Mouse (Mus musculus) heart, embryonic 11.5 days (tissue): ENCODE data around the gene Olfr703. TPM values are rescaled to one million over a fixed set of nuclear protein-coding genes. Genes with fewer than 3 reads are reported as not detected.

Experiments
- ATAC-seq: fragments of 200-750 bp; cut with Nextera tagmentation; replicated peaks from 2 replicates; pipeline ENCODE4 v1.8.0; 2017; ENCODE audit warnings: moderate library complexity; ENCODE audit not compliant: insufficient number of reproducible peaks, low FRiP score, low TSS enrichment
- H3K27ac ChIP-seq: fragments of 300-500 bp; sonication (generic); 2 replicates; pipeline ENCODE4 v1.5.1; 2014; ENCODE audit warnings: mild to moderate bottlenecking, low read depth, low read length
- H3K27me3 ChIP-seq: fragments of 300-500 bp; sonication (generic); 2 replicates; pipeline ENCODE4 v1.6.1; 2014; ENCODE audit warnings: mild to moderate bottlenecking, low read length, mixed read lengths; ENCODE audit not compliant: control insufficient read depth, insufficient read depth
- H3K36me3 ChIP-seq: fragments of 300-500 bp; sonication (generic); 2 replicates; pipeline ENCODE4 v1.6.1; 2014; ENCODE audit warnings: mild to moderate bottlenecking, low read length, moderate library complexity, mixed read lengths; ENCODE audit not compliant: control insufficient read depth, insufficient read depth
- H3K4me1 ChIP-seq: fragments of 300-500 bp; sonication (generic); 2 replicates; pipeline ENCODE4 v1.6.1; 2014; ENCODE audit warnings: low read length; ENCODE audit not compliant: control insufficient read depth, insufficient read depth
- H3K4me2 ChIP-seq: fragments of 300-500 bp; sonication (generic); 2 replicates; pipeline ENCODE4 v1.6.1; 2014; ENCODE audit warnings: mild to moderate bottlenecking, moderate library complexity
- H3K4me3 ChIP-seq: fragments of 300-500 bp; sonication (generic); 2 replicates; pipeline ENCODE4 v1.5.1; 2014; ENCODE audit warnings: low read depth, low read length
- H3K9ac ChIP-seq: fragments of 300-500 bp; sonication (generic); 2 replicates; pipeline ENCODE4 v1.6.1; 2014; ENCODE audit warnings: mild to moderate bottlenecking, low read depth, low read length, moderate library complexity
- H3K9me3 ChIP-seq: fragments of 300-500 bp; sonication (generic); replicated peaks from 2 replicates; pipeline ENCODE4 v1.6.1; 2016; ENCODE audit warnings: low read length; ENCODE audit not compliant: control insufficient read depth
- WGBS: fragments of 180-500 bp; shearing (Covaris S2); extraction: QIAGEN DNeasy Blood & Tissue Kit; methylation state at CpG from one replicate; pipeline ENCODE4 v1.1.7; 2014; ENCODE audit not compliant: insufficient replicate concordance; 5-methylcytosine and 5-hydroxymethylcytosine counted together
- polyA plus RNA-seq: library from polyadenylated mRNA; unstranded; fragments of >200 nt; fragmentation: Nextera tagmentation; extraction: Ambion mirVana; gene quantifications from 2 replicates; pipeline ENCODE4 v1.2.1, GENCODE M21; 2014

The Olfr703 gene
- polyA plus RNA-seq = not detected in 2 replicates

GRCm38 (mm10) chr7:106843060-106843459 lies at the start of gene Olfr703:
Gene Olfr703 (plus strand): TSS chr7:106843360.
- H3K27ac ChIP-seq = no peak within 1 kb of the TSS
- no peaks in the 10 kb centered on the region for H3K4me1 ChIP-seq
- no peak within 1 kb of the TSS for H3K4me3 ChIP-seq
- no peak for ATAC-seq
- WGBS = 61% methylated on average over 2 of the region's 2 CpGs
- no peak within 1 kb of the TSS for H3K4me2 ChIP-seq
- H3K9ac ChIP-seq = no peak within 1 kb of the TSS
- no peaks in the 10 kb centered on the region for H3K36me3 ChIP-seq
- H3K9me3 ChIP-seq = no peaks in the 10 kb centered on the region
- H3K27me3 ChIP-seq = no peaks in the 10 kb centered on the region

DNA sequence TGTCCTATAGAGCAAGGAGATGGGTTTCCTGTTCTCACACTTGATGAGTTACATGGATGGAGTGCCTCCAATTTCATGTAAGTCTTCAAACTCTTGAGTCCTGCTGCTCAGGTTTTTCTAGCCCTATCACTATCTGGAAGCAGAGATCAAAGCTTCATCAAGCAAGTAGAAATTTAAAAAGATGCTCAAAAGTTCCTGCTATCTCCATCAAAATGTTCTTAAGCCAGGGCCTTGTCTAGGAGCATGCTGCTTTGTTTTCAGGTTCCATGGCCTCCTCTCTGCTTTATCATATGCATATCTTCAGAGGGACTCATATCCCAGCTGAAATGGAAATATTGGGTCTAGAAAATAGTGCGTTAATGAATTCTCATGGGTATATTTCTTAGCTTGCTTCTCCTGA lies 34.4 kb upstream of the Olfr703 start, which contains the start of gene Olfr700:
Gene Olfr700, minus strand, starts transcription at position 101 of the 400 bp plus-strand sequence.
- no peak within 1 kb of the TSS for H3K9ac ChIP-seq
- no peak within 1 kb of the TSS for H3K27ac ChIP-seq
- 79% methylated on average over 1 of the region's 1 CpGs for WGBS
- ATAC-seq = no peak
- H3K4me2 ChIP-seq = no peak within 1 kb of the TSS
- H3K9me3 ChIP-seq = no peaks in the 10 kb centered on the region
- H3K36me3 ChIP-seq = no peaks in the 10 kb centered on the region
- H3K4me1 ChIP-seq = no peaks in the 10 kb centered on the region
- no peaks in the 10 kb centered on the region for H3K27me3 ChIP-seq
- no peak within 1 kb of the TSS for H3K4me3 ChIP-seq

DNA sequence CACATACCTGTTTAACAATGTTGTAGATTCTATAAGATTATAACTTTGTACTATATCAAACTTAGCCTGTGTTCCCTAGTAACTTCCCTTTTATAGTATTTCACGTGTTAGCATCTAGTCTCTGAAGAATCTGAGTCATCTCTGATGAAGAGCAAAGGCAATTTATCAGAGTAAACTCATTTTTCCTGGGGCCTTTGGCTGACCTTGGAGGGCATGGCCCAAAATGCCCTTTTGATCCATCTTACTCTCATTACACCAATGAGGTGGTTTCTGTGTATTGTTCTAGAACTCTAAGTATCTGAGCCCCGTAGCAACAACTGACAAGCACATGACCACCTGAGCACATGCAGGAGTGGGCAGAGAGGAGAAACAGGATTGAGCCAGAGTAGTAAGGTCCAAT lies 29.3 kb upstream of the Olfr703 start, which contains the start of gene Olfr701:
Gene Olfr701, plus strand, starts transcription at position 301 of the 400 bp plus-strand sequence.
- WGBS = 78% methylated on average over 2 of the region's 2 CpGs
- Histone ChIP-seq H3K9me3 (no peaks in the 10 kb centered on the region), H3K9ac (no peak within 1 kb of the TSS), H3K27ac (no peak within 1 kb of the TSS), H3K27me3 (no peaks in the 10 kb centered on the region), H3K4me1 (no peaks in the 10 kb centered on the region), H3K36me3 (no peaks in the 10 kb centered on the region), H3K4me2 (no peak within 1 kb of the TSS), H3K4me3 (no peak within 1 kb of the TSS)
- no peak for ATAC-seq

GRCm38 (mm10) chr7:106815775-106816174 lies 27.4 kb upstream of the Olfr703 start:
- no peaks in the 10 kb centered on the region for H3K9me3 ChIP-seq
- 47% methylated on average over 2 of the region's 2 CpGs for WGBS
- no peak overlapping the region for H3K9ac ChIP-seq
- H3K4me3 ChIP-seq = no peak overlapping the region
- ATAC-seq = no peak
- no peak overlapping the region for H3K27ac ChIP-seq
- no peaks in the 10 kb centered on the region for H3K4me1 ChIP-seq
- H3K4me2 ChIP-seq = no peak overlapping the region
- H3K27me3 ChIP-seq = no peaks in the 10 kb centered on the region
- H3K36me3 ChIP-seq = no peaks in the 10 kb centered on the region

DNA sequence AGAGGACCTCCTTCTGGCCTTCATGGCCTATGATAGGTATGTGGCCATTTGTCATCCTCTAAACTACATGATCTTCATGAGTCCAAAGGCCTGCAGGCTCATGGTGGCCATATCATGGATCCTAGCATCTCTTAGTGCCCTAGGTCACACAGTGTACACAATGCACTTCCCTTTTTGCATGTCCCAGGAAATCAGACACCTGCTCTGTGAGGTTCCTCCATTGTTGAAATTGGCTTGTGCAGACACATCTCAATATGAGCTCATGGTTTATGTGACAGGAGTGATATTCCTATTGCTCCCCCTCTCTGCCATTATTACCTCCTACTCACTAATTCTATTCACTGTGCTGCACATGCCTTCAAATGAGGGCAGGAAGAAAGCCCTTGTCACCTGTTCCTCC lies 24.7 kb upstream of the Olfr703 start:
- no peak overlapping the region for H3K27ac ChIP-seq

GRCm38 (mm10) chr7:106833793-106834192 lies 9.4 kb upstream of the Olfr703 start, which contains the start of gene Olfr702:
Gene Olfr702 (minus strand): TSS chr7:106833893.
- Histone ChIP-seq H3K9me3 (no peaks in the 10 kb centered on the region), H3K4me2 (no peak within 1 kb of the TSS), H3K36me3 (no peaks in the 10 kb centered on the region), H3K4me3 (no peak within 1 kb of the TSS), H3K4me1 (no peaks in the 10 kb centered on the region), H3K9ac (no peak within 1 kb of the TSS), H3K27me3 (no peaks in the 10 kb centered on the region), H3K27ac (no peak within 1 kb of the TSS)
- no peak for ATAC-seq

More for the DNA sequence above, 24.7 kb upstream of the Olfr703 start:
- H3K4me3 ChIP-seq = no peak overlapping the region
- H3K9me3 ChIP-seq = no peaks in the 10 kb centered on the region
- no peak overlapping the region for H3K9ac ChIP-seq
- H3K4me2 ChIP-seq = no peak overlapping the region
- H3K36me3 ChIP-seq = no peaks in the 10 kb centered on the region
- no peak for ATAC-seq
- H3K4me1 ChIP-seq = no peaks in the 10 kb centered on the region
- H3K27me3 ChIP-seq = no peaks in the 10 kb centered on the region

- H3K4me3 ChIP-seq = no peak within 1 kb of the TSS
- no peaks in the 10 kb centered on the region for H3K27me3 ChIP-seq
- no peak within 1 kb of the TSS for H3K9ac ChIP-seq
- H3K36me3 ChIP-seq = no peaks in the 10 kb centered on the region
- no peaks in the 10 kb centered on the region for H3K9me3 ChIP-seq
- no peaks in the 10 kb centered on the region for H3K4me1 ChIP-seq
- H3K27ac ChIP-seq = no peak within 1 kb of the TSS
- ATAC-seq = no peak
- no peak within 1 kb of the TSS for H3K4me2 ChIP-seq
Measured at GRCm38 (mm10) chr7:106862885-106863284, 19.7 kb downstream of the Olfr703 start, which contains the start of gene Olfr704. Gene Olfr704 (plus strand): TSS chr7:106863185.

DNA sequence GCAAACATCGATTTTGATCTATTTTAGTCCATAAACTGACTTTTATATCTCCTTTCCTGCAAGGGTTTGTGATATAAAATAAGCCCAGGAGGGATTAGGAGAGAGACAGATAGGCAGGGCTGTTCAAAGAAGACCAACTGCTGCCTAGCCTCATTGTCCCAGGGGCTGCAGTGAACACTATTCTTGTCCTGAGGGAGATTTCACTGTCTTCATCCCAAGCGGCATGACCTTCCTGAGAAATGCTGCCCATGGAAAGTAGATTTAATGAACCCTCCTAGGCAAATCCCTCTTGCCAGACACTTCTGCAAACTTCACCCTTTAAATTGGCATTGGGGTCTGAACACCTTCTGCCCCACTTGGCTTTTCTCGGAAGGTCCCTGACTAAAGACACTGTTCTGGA lies 33.6 kb downstream of the Olfr703 start, which contains the start of gene Olfr705:
Gene Olfr705, minus strand, starts transcription at position 101 of the 400 bp plus-strand sequence.
- no peaks in the 10 kb centered on the region for H3K4me1 ChIP-seq
- H3K4me2 ChIP-seq = no peak within 1 kb of the TSS
- H3K36me3 ChIP-seq = no peaks in the 10 kb centered on the region
- H3K27ac ChIP-seq = no peak within 1 kb of the TSS
- no peaks in the 10 kb centered on the region for H3K27me3 ChIP-seq
- no peaks in the 10 kb centered on the region for H3K9me3 ChIP-seq
- no peak for ATAC-seq
- no peak within 1 kb of the TSS for H3K4me3 ChIP-seq
- no peak within 1 kb of the TSS for H3K9ac ChIP-seq
- WGBS = 68% methylated on average over 3 of the region's 3 CpGs

- Histone ChIP-seq H3K4me2 (no peak within 1 kb of the TSS), H3K36me3 (no peaks in the 10 kb centered on the region), H3K9ac (no peak within 1 kb of the TSS), H3K27ac (no peak within 1 kb of the TSS), H3K27me3 (no peaks in the 10 kb centered on the region), H3K9me3 (no peaks in the 10 kb centered on the region), H3K4me3 (no peak within 1 kb of the TSS), H3K4me1 (no peaks in the 10 kb centered on the region)
- ATAC-seq = no peak
- 64% methylated on average over 2 of the region's 2 CpGs for WGBS
Measured at GRCm38 (mm10) chr7:106888062-106888461, 44.9 kb downstream of the Olfr703 start, which contains the start of gene Olfr706. Gene Olfr706 (minus strand): TSS chr7:106888162.
